In the genomic region with DNA sequence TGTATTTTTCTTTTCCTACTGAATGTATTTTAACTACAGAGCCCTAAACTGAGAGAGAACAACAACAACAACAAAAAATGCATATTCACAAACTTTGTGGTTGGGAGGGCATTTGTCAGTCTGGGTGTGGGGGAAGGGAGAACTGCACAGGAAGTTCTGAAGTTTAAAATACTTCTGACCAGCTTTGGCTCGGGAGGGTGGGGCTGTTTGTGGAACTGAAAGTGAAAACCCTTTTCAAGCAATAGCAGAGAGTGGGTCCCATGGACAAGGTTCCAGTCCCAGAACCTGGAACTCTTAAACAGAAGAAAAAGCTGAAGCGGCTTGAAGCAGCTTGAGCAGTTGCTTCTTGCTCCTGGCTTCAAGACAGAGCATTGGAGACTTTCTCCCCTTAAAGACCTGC, we compare ENCODE assay signal across 8 mouse cellular contexts. TPM values are rescaled to one million over a fixed set of nuclear protein-coding genes. Genes with fewer than 3 reads are reported as not detected.
DNase-seq lines count a peak whose midpoint lies in the region; ATAC-seq and TF ChIP-seq lines count a peak whose summit lies in the region.

No protein-coding gene starts in this region.

- no peaks in the 10 kb centered on the region for H3K27me3 ChIP-seq in lung, embryonic 14.5 days (ENCODE audit: insufficient read depth, low read length)
- no peaks in the 10 kb centered on the region for H3K27me3 ChIP-seq in splenic B cell, adult 2 months (ENCODE audit: control insufficient read depth, insufficient read depth, low read length, poor library complexity, severe bottlenecking)

- DNase-seq in A20 (ENCODE audit: low read depth, low spot score), result peak; percentile 89
- DNase-seq in T-cell, adult 2 months (ENCODE audit: low spot score), result peak; percentile 31
- peak; percentile 43 for DNase-seq in lung, embryonic 14.5 days
- peak; percentile 79 for DNase-seq in splenic B cell, adult 2 months (ENCODE audit: low read depth, low spot score)
- DNase-seq in embryo, embryonic 10 days (ENCODE audit: low spot score), result no peak
- no peak for DNase-seq in testis, postnatal 10 days (ENCODE audit: low spot score)
- DNase-seq in urinary bladder, adult 2 months (ENCODE audit: low spot score), result no peak

- no peak overlapping the region for H3K4me2 ChIP-seq in lung, embryonic 14.5 days

- H3K4me3 ChIP-seq in lung, embryonic 14.5 days (ENCODE audit: low read depth, low read length), result no peak overlapping the region

- no peak for TF ChIP-seq CTCF in lung, embryonic 14.5 days (IDR thresholded peaks at IDR 0.05; ENCODE audit: low read depth)

- peaks cover 50% of the 10 kb centered on the region for H3K36me3 ChIP-seq in lung, embryonic 14.5 days (ENCODE audit: insufficient read depth)
- peaks cover 5% of the 10 kb centered on the region for H3K36me3 ChIP-seq in splenic B cell, adult 2 months (ENCODE audit: control insufficient read depth, insufficient read depth, low read length, poor library complexity, severe bottlenecking)

- WGBS in lung, embryonic 14.5 days, result 56% methylated on average over 2 of the region's 2 CpGs

- ATAC-seq in hematopoietic stem cell, adult 5-6 weeks (replicated peaks in 1 of 2; ENCODE audit: insufficient read depth in 1 of 2, low FRiP score in 2 of 2, low TSS enrichment in 1 of 2, low read depth in 1 of 2, poor library complexity in 2 of 2, severe bottlenecking in 2 of 2), result peak; percentile 55 to 57
- ATAC-seq in lung, embryonic 14.5 days (ENCODE audit: insufficient read depth), result no peak

- no peaks in the 10 kb centered on the region; the same call in 1 of the 2 replicates for H3K4me1 ChIP-seq in lung, embryonic 14.5 days (ENCODE audit: insufficient read depth)

- no peak overlapping the region for H3K27ac ChIP-seq in lung, embryonic 14.5 days (ENCODE audit: low read depth)

- no peaks in the 10 kb centered on the region for H3K9me3 ChIP-seq in lung, embryonic 14.5 days (ENCODE audit: low read depth, low read length)

- H3K9ac ChIP-seq in lung, embryonic 14.5 days, result no peak overlapping the region

RNA-seq across cellular contexts. Expression of a gene that starts 4.9 kb away (rescaled TPM):
- total RNA-seq in hematopoietic stem cell, adult 5-6 weeks (2017), result 6.3 and 8.4 TPM in 2 replicates
- polyA plus RNA-seq in lung, embryonic 14.5 days (2014; fragmentation: Nextera tagmentation; extraction: Ambion mirVana), result 3.8 and 4.4 TPM in 2 replicates
- polyA plus RNA-seq in urinary bladder, adult 2 months (2012; rRNA removed), result 5.7 and 6.4 TPM in 2 replicates

Comparison
In these comparisons a context has a peak if more than half of its experiments do, and no peak if none do; other contexts are left out.
1. DNase-seq: peak in A20 (single experiment), T-cell, adult 2 months (single experiment), lung, embryonic 14.5 days (single experiment) and splenic B cell, adult 2 months (single experiment); none in embryo, embryonic 10 days (single experiment), testis, postnatal 10 days (single experiment) and urinary bladder, adult 2 months (single experiment).